Mouse (Mus musculus) embryo, embryonic 11 days (tissue): Measurements from ENCODE around the gene Ccp110.

Source experiments
- DNase-seq: peaks from one replicate; pipeline ENCODE4 v3.0.0-alpha.2; 2015

Gene Ccp110

GRCm38 (mm10) chr7:118712228-118713173 is at the start of gene Ccp110:
Ccp110 (plus strand) TSS chr7:118712552.
- DNase-seq: peak; percentile 98

GRCm38 (mm10) chr7:118667773-118668172 is 44.6 kb upstream of the Ccp110 start:
- no peak for DNase-seq

DNA sequence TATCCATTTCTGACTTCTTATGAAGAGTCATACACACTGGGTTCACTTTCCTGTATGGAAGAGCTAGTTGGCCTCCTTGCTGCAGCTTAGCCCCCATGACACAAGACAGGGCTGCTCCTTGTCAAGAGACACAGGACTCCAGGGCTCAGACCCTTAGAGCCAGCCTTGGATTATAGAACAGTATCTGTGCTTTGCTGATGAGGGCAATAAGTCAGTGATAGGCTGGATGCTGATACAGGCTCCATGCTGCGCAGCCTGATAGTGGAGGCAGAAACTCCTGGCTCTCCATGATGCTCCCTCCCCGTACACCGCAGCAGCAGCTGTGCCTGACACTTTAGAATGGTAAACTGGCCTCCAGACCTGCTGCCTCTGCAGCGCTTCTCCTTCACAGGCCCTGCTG is 42.2 kb upstream of the Ccp110 start:
- no peak for DNase-seq

- DNase-seq: no peak
These were observed 35.5 kb upstream of the Ccp110 start for GRCm38 (mm10) chr7:118676826-118677225.

DNA sequence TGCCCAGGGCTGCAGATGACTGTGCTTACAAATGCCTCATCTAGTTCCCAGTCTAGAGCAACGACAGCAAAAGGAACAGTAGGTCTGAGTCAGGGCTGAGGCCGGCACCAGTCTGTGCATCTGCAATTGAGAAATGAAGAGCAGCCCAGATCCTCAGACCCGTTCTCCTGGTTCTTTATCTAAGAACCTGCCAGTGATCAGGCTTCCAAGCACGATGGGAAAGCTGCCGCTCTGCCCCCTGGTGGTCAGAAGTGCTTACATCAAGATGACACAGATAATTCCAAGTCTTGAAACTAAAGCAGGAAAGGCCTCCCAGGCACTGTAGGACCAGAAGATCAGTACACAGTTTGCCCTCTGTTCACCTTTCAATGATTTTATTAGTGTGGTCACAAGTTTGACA is 24.2 kb upstream of the Ccp110 start:
- DNase-seq: peak; percentile 87

- no peak for DNase-seq
These were observed 23.3 kb upstream of the Ccp110 start for GRCm38 (mm10) chr7:118689088-118689487.

DNA sequence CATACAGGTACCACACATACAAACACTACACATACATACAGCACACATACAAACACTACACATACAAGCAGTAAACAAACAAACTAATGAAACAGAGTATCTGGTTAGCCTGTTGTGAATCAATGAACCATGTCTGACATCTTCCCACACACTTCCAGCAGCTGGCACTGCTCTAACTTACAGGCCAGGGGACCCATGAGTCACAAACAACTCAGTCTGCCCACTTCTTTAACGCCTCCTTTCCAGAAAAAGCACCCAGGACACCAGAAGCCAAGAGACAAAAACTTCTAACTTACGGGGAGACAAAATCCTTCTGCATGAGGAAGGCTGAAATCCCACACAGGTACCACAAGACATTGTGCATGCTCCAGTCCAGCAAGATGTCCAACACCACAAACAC is 21.1 kb upstream of the Ccp110 start:
- no peak for DNase-seq

DNA sequence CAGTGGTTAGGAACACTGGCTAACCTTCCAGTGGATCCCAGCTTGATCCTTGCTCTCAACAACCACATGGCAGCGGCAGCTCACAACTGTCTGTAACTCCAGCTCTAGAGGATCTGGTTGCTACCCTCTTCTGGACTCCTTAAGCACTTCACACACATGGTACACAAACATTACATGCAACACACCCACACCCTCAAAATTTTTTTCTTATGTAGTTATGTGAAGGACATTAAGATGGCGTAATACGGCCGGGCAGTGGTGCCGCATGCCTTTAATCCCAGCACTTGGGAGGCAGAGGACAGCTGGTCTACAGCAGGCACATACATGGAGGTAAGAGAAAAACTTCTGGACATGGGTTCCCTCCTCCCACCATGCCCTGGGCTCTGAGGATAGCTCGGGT is 16.2 kb upstream of the Ccp110 start:
- DNase-seq: no peak

DNA sequence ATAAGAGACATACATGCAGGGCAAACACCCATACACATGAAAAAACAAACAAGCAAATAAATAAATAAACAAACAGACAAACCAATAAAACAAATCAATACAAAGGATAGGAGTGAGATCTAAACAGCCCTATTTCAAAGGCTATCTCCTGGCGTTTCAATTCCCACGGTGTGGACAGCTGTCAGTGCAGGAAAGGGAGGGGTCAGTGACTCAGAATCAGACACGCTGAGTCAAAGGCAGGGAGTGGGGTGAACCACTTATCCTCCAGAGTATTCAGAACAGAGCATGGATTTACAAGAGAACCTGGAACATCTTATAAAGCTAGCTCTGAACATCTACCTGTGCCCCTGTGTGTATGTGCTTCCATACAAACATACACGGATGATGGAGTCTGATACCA is 15.2 kb upstream of the Ccp110 start:
- no peak for DNase-seq

DNA sequence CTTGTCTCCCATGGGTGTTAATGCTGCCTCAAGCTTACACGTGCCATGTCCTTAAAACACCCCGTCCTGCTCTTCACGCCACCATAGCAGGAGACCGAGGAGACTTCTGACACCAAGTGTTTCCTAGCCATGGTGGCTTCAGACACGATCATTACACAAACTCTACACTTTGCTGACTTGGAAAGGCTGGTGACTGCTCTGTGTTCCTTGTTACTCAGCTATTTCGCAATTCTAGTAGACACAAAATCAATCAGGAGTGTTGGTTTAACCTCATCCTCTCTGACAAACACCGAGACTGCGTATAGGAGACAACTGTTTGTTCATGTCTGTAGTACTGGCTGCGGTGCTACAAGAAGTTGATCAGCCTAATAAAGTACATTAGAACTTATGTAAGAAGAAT is 13.5 kb upstream of the Ccp110 start:
- no peak for DNase-seq

GRCm38 (mm10) chr7:118703144-118703561 is 9.2 kb upstream of the Ccp110 start:
- DNase-seq: no peak

DNA sequence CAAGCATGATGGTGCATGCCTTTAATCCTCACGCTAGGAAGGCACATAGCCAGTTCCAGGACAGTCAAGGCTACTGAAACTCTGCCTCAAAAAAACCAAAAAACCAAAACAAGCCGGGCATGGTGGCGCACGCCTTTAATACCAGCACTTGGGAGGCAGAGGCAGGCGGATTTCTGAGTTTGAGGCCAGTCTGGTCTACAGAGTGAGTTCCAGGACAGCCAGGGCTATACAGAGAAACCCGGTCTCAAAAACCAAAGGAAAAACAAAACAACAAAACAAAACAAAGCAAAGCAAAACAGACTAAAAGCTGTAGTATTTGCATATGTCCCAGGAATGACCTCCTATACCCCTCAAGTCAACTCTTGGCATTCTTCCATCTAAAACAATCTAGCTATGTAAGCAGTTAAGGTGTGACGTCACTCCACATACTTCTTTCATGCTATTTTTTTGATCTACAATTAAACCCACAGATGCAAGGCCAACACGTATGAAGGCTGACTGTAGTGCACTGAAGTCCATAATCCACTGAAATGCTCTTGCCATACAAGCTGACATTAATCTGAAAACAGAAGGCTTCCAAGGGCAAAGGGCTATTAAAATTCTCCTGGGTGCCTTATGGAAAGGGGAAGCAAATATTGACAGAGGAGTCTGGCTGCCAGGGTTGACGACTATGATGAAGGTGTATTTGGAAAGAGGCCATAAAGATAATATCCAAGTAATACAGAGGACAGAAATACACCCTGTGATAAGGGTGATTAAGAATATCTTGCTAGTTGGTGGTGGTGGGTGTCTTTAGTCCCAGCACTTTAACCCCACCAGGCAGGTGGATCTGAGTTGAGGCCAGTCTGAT is 8.1 kb upstream of the Ccp110 start:
- no peak for DNase-seq

DNA sequence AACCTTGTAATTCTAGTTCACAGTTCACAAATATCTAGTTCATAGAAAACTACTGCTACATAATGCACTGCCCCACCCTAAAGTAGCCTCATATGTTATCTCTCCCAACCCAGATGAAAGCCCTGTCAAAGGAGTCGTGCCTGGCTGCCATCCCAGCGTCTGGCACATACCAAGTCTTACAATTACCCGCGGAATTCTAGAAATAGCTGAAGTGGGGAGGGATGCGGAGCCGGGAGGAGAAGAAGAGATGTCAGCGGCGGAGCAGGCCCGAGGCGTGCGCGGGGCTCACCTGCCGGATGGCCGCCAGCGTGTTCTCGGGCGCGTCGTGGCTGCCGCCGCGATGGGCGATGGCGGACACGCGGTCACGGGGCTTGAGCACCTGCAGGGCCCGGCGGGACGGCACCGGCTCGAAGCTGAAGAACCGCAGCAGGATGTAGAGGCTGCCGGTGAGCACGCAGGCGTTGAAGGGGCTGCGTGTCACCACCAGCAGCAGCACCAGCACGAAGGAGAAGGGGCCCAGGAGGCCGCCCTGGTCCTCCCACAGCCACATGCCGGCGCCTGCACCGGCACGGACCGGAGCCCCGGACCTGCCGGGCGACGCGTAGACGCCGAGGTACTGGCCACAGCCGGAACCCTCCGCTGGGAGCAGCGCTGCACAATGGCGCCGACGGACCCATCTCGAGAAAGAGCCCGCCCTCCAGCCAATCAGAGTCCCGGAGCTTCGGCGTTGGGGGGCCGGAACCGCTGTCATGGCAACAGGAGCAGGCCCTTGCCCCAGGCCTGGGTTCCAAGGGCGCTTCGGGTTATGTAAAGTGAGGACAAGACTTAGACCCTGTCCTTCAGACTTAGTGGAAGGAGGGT is 7.0 kb upstream of the Ccp110 start, which contains the start of gene Gde1:
Gene Gde1 (minus strand): TSS at position 678 of the 861 bp plus-strand sequence.
- DNase-seq: peak; percentile 96

DNA sequence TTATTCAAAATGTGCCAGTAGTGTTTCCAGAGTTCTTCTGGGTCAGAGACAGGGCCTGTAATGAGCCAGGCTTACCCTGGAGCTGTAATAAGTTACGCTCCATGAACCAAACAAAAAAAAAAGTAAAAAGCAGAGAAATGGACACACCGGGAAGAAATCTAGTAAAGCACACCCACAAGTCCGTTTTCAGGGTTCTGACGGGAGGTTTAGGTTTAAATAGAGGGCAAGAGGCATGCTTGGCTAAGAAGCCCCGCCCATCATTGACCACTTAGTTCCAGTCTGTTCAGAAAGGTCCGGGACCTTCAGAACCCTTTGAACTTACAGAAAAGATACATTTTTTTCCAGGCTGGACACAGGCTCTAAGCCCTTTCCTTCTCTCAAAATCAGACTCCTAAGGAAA is 6.3 kb upstream of the Ccp110 start:
- DNase-seq: peak; percentile 11

GRCm38 (mm10) chr7:118706488-118706887 is 5.9 kb upstream of the Ccp110 start:
- DNase-seq: no peak

DNA sequence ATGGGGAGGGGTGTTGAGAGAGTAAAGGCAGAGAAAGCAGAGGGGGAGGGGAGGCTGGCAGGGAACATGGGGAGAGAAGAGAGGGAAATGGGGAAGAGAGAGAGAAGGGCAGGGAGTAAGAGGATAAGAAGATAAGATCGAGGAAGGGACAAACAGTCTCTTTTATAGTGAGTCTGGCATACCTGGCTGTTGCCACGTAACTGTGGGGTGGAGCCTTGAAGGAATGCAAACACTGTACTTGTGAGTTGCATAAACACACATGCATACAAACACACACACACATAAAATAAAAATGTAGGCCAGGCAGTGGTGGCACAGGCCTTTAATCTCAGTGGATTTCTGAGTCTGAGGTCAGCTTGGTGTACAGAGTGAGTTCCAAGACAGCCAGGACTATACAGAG is 5.1 kb upstream of the Ccp110 start:
- DNase-seq: no peak

DNA sequence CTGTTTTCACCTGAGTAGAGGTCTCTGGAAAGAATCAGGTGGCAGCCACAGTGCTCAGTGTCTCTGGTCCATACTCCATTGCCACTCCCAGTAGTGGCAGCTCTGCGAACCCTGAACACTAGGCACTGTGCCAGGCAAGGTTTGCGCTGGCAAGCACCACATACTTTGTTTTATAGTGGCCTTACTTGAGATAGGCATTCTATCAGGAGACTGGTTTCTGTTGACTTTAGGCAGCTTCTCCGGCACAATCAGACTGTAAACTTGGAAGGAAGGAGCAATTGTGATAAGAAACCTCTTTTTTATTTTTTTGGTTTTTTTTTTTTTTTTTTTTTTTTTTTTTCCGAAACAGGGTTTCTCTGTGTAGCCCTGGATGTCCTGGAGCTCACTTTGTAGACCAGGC is 4.3 kb upstream of the Ccp110 start:
- DNase-seq: no peak

GRCm38 (mm10) chr7:118710776-118711175 is 1.6 kb upstream of the Ccp110 start:
- DNase-seq: no peak

- DNase-seq: no peak
These were observed 2.5 kb downstream of the Ccp110 start for GRCm38 (mm10) chr7:118714873-118715272.

DNA sequence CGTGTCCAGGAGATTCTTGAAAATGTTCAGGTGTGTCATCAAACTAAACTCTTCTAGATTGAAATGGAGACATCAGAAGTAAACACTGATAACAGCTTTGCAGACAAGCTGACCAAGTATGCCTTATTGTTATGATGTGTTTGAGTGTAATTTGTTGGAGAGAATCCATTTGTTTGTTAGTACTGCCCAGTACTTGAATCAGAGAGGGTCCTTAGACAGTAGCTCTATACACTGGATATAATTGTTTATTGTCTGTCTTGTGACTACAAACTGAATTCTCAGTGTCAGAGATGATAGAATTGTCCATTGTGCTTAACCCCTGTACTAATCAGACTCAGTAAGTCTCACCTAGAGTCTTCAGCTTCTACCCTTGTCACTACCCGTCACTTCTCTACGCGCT is 5.7 kb downstream of the Ccp110 start:
- DNase-seq: no peak

GRCm38 (mm10) chr7:118723927-118724326 is 11.6 kb downstream of the Ccp110 start:
- no peak for DNase-seq

GRCm38 (mm10) chr7:118725459-118725858 is 13.1 kb downstream of the Ccp110 start:
- DNase-seq: no peak
